Mouse (Mus musculus) intestine, embryonic 15.5 days (tissue): ENCODE measurements around the gene Cbs. TPM values are rescaled to one million over a fixed set of nuclear protein-coding genes. Genes with fewer than 3 reads are reported as not detected.
A peak's percentile ranks its signal among the peaks of the same experiment; 100 is the strongest.
"Not testable (repeated sequence)": the region's sequence is repeated elsewhere in the genome, so short reads cannot be mapped to it uniquely, and the experiment has no call there.

Experiments
- ATAC-seq: fragments of 200-750 bp; cut with Nextera tagmentation; 2 replicates; pipeline ENCODE4 v1.8.0; 2017; ENCODE audit warnings: moderate TSS enrichment, moderate library complexity
- H3K27ac ChIP-seq: fragments of 300-500 bp; sonication (generic); 2 replicates; pipeline ENCODE4 v1.5.1; 2015; ENCODE audit warnings: mild to moderate bottlenecking, inconsistent platforms
- H3K27me3 ChIP-seq: fragments of 300-500 bp; sonication (generic); replicated peaks from 2 replicates; pipeline ENCODE4 v1.6.1; 2015; ENCODE audit warnings: inconsistent platforms
- H3K36me3 ChIP-seq: fragments of 300-500 bp; sonication (generic); 2 replicates; pipeline ENCODE4 v1.6.1; 2015; ENCODE audit warnings: inconsistent platforms
- H3K4me1 ChIP-seq: fragments of 300-500 bp; sonication (generic); replicated peaks from 2 replicates; pipeline ENCODE4 v1.6.1; 2015; ENCODE audit warnings: inconsistent platforms
- H3K4me2 ChIP-seq: fragments of 300-500 bp; sonication (generic); replicated peaks from 2 replicates; pipeline ENCODE4 v1.6.1; 2015; ENCODE audit warnings: mild to moderate bottlenecking, inconsistent platforms
- H3K4me3 ChIP-seq: fragments of 300-500 bp; sonication (generic); replicated peaks from 2 replicates; pipeline ENCODE4 v1.5.1; 2015; ENCODE audit warnings: inconsistent platforms
- H3K9ac ChIP-seq: fragments of 300-500 bp; sonication (generic); 2 replicates; pipeline ENCODE4 v1.6.1; 2015; ENCODE audit warnings: inconsistent platforms
- H3K9me3 ChIP-seq: fragments of 300-500 bp; sonication (generic); 2 replicates; pipeline ENCODE4 v1.6.1; 2016; ENCODE audit warnings: inconsistent platforms
- WGBS: fragments of 180-500 bp; shearing (Covaris S2); methylation state at CpG from one replicate; pipeline ENCODE4 v1.1.7; 2015; 5-methylcytosine and 5-hydroxymethylcytosine counted together
- polyA plus RNA-seq: library from polyadenylated mRNA; unstranded; fragments of >200 nt; fragmentation: Nextera tagmentation; extraction: Ambion mirVana; gene quantifications from 2 replicates; pipeline ENCODE4 v1.2.1, GENCODE M21; 2015

Cbs gene
- polyA plus RNA-seq, 1 experiment from 2014 or later = 9.5 TPM

DNA sequence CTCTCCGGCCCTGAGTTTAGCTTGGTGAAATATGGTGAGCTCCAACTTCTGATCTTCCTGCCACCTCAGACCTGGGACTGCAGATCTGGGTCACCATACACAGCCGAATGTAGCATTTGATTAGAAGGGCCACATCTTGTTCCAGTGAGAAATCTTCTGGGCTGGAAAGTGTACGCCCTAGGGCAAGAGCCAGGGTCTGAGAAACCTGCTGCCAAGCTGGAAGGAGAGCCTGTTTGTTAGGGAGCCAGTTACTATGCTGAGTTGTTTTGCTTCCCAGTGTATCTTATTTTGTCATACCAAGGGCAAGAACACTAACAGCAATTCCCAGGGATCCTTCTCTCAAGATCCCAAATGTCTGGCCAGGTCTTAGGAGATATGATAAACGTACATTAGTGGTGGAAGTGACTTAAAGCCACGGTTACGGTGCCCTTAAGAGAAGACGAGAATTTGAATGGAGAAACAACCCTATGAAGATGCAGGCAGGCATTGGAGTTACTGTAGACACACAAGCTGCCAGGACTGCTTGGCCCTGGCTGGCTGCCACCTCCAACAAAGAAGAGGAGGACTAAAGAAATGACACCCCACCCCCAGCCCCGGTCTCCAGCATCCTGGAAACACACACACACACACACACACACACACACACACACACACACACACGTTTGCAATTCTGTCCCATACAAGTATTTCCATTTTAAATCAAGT lies 980 bp upstream of the Cbs start:
- Histone ChIP-seq H3K36me3 (no peaks in the 10 kb centered on the region), H3K27ac (peak overlapping the region; percentile 30; the same call in 1 of the 2 replicates), H3K4me2 (peak overlapping the region; percentile 100; the same call in 1 of the 2 replicates), H3K4me3 (no peak overlapping the region), H3K27me3 (peaks cover 18% of the 10 kb centered on the region), H3K4me1 (peaks cover 15% of the 10 kb centered on the region), H3K9ac (no peak overlapping the region), H3K9me3 (no peaks in the 10 kb centered on the region)
- WGBS = 62% methylated on average over 9 of the region's 9 CpGs
- ATAC-seq = no peak

- H3K9me3 ChIP-seq = no peaks in the 10 kb centered on the region
- peaks cover 18% of the 10 kb centered on the region for H3K27me3 ChIP-seq
- peaks cover 15% of the 10 kb centered on the region for H3K4me1 ChIP-seq
- WGBS = 5% methylated on average over 45 of the region's 45 CpGs
- ATAC-seq = peak; percentile 67
- H3K27ac ChIP-seq = no peak overlapping the region
- H3K9ac ChIP-seq = peak overlapping the region; percentile 53
- peak overlapping the region; percentile 100 for H3K4me2 ChIP-seq
- H3K36me3 ChIP-seq = no peaks in the 10 kb centered on the region
- H3K4me3 ChIP-seq = peak overlapping the region; percentile 55
These were observed 629 bp downstream of the Cbs start for GRCm38 (mm10) chr17:31636277-31636941.

- ATAC-seq = no peak
- H3K4me3 ChIP-seq = no peak overlapping the region
- no peaks in the 10 kb centered on the region for H3K36me3 ChIP-seq
- H3K9me3 ChIP-seq = no peaks in the 10 kb centered on the region
- 62% methylated on average over 11 of the region's 11 CpGs for WGBS
- peaks cover 15% of the 10 kb centered on the region for H3K4me1 ChIP-seq
- no peak overlapping the region for H3K27ac ChIP-seq
- no peak overlapping the region for H3K9ac ChIP-seq
- peak overlapping the region; percentile 100; the same call in 1 of the 2 replicates for H3K4me2 ChIP-seq
- H3K27me3 ChIP-seq = peaks cover 18% of the 10 kb centered on the region
These were observed 1.3 kb downstream of the Cbs start for GRCm38 (mm10) chr17:31635781-31636180.

GRCm38 (mm10) chr17:31634896-31635295 lies 2.1 kb downstream of the Cbs start:
- Histone ChIP-seq H3K27me3 (peaks cover 18% of the 10 kb centered on the region), H3K9me3 (no peaks in the 10 kb centered on the region), H3K27ac (no peak overlapping the region), H3K36me3 (no peaks in the 10 kb centered on the region), H3K9ac (no peak overlapping the region), H3K4me2 (no peak overlapping the region), H3K4me1 (peaks cover 15% of the 10 kb centered on the region), H3K4me3 (no peak overlapping the region)
- 79% methylated on average over 5 of the region's 5 CpGs for WGBS
- no peak for ATAC-seq

DNA sequence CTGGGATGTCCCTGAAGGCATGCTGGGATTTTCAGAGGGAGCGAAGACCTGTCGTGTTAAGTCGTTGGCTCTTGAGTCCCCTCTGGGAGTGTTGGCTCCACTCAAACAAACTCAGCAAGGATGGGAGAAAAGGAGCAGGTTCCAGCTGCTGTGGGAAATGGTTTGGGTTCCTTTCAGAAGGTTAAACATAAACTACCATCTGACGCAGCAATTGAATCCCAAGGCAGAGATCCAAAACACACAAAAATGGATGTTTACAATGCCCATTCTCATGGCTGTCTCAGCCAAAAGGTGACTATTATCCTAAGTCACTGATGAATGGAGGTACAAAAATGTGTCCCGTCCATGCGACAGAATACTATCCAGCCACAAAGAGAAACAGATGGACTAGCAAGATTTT lies 4.0 kb downstream of the Cbs start:
- no peak overlapping the region for H3K27ac ChIP-seq
- no peaks in the 10 kb centered on the region for H3K36me3 ChIP-seq
- no peak overlapping the region for H3K4me3 ChIP-seq
- H3K9ac ChIP-seq = no peak overlapping the region
- H3K4me1 ChIP-seq = peaks cover 15% of the 10 kb centered on the region
- H3K4me2 ChIP-seq = no peak overlapping the region
- peaks cover 18% of the 10 kb centered on the region for H3K27me3 ChIP-seq
- 69% methylated on average over 6 of the region's 6 CpGs for WGBS
- no peak for ATAC-seq
- H3K9me3 ChIP-seq = no peaks in the 10 kb centered on the region

GRCm38 (mm10) chr17:31631081-31631800 lies 5.8 kb downstream of the Cbs start:
- H3K36me3 ChIP-seq = no peaks in the 10 kb centered on the region
- no peak for ATAC-seq
- H3K4me2 ChIP-seq = no peak overlapping the region
- 76% methylated on average over 10 of the region's 10 CpGs for WGBS
- H3K4me3 ChIP-seq = no peak overlapping the region
- H3K27ac ChIP-seq = no peak overlapping the region
- no peak overlapping the region for H3K9ac ChIP-seq
- no peaks in the 10 kb centered on the region for H3K9me3 ChIP-seq
- peaks cover 11% of the 10 kb centered on the region for H3K27me3 ChIP-seq
- peaks cover 2% of the 10 kb centered on the region for H3K4me1 ChIP-seq

DNA sequence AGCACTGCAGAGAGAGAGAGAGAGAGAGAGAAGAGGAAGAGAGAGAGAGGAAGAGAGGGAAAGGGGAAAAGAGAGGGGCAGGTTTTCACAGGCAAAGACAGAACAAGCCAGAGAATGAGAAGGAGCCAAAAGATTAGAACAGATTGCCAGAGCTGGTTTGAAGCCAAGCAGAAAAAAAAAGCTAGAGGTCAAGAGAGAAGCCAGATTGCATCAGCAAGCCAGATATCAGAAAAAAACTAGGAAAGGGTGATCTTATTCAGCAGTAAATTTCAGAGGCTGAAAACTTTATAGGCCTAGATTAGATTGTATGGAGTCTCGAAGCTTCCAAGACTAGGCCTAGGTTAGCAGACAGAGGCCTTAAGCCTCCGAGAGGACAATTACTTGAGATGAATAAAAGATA lies 9.1 kb downstream of the Cbs start:
- no peaks in the 10 kb centered on the region for H3K4me1 ChIP-seq
- H3K36me3 ChIP-seq = no peaks in the 10 kb centered on the region
- no peak overlapping the region for H3K4me3 ChIP-seq
- H3K27me3 ChIP-seq = no peaks in the 10 kb centered on the region
- H3K9ac ChIP-seq = no peak overlapping the region
- no peak for ATAC-seq
- H3K9me3 ChIP-seq = no peaks in the 10 kb centered on the region
- H3K27ac ChIP-seq = no peak overlapping the region
- WGBS = 94% methylated on average over 2 of the region's 2 CpGs
- H3K4me2 ChIP-seq = no peak overlapping the region

- Histone ChIP-seq H3K4me3 (no peak overlapping the region), H3K36me3 (no peaks in the 10 kb centered on the region), H3K9me3 (no peaks in the 10 kb centered on the region), H3K4me1 (no peaks in the 10 kb centered on the region), H3K4me2 (no peak overlapping the region), H3K9ac (no peak overlapping the region), H3K27me3 (no peaks in the 10 kb centered on the region), H3K27ac (no peak overlapping the region)
- no peak for ATAC-seq
- WGBS = 89% methylated on average over 4 of the region's 4 CpGs
These were observed 13.9 kb downstream of the Cbs start for GRCm38 (mm10) chr17:31623101-31623500.

GRCm38 (mm10) chr17:31613086-31613755 lies 23.8 kb downstream of the Cbs start:
- Histone ChIP-seq H3K9ac (no peak overlapping the region), H3K4me3 (no peak overlapping the region), H3K36me3 (no peaks in the 10 kb centered on the region), H3K4me1 (no peaks in the 10 kb centered on the region), H3K4me2 (no peak overlapping the region), H3K27me3 (no peaks in the 10 kb centered on the region), H3K27ac (no peak overlapping the region), H3K9me3 (no peaks in the 10 kb centered on the region)
- 77% methylated on average over 4 of the region's 4 CpGs for WGBS
- no peak for ATAC-seq

GRCm38 (mm10) chr17:31609895-31610294 lies 27.1 kb downstream of the Cbs start:
- 0 out of 2 replicates have a peak, but pooled peaks cover 3% of the 10 kb centered on the region for H3K36me3 ChIP-seq
- no peaks in the 10 kb centered on the region for H3K27me3 ChIP-seq
- H3K4me2 ChIP-seq = no peak overlapping the region
- H3K9me3 ChIP-seq = no peaks in the 10 kb centered on the region
- no peak overlapping the region for H3K27ac ChIP-seq
- no peak overlapping the region for H3K4me3 ChIP-seq
- 91% methylated on average over 3 of the region's 3 CpGs for WGBS
- H3K4me1 ChIP-seq = no peaks in the 10 kb centered on the region
- no peak for ATAC-seq
- H3K9ac ChIP-seq = no peak overlapping the region

DNA sequence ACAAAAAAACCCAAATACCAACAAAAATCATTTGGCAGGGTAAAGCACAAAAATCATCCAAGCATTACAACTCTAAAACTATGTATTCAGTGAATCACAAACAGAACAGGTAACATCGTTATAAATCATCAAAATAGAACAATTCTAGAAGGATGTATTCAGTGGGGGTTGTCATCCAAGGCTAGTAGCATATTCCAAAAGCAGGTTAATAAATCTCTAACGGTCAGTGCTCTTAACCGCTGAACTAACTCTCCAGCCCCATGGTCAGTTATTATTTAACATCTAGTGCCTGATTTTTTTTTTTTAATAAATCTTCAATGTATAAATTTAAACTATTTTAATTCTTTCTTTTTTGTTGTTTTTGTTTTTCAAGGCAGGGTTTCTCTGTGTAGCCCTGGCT lies 27.9 kb downstream of the Cbs start:
- not testable (repeated sequence) for H3K4me2 ChIP-seq, H3K27ac ChIP-seq, H3K9me3 ChIP-seq, H3K36me3 ChIP-seq, H3K9ac ChIP-seq, ATAC-seq, H3K4me1 ChIP-seq, H3K4me3 ChIP-seq, H3K27me3 ChIP-seq
- WGBS = 91% methylated on average over 3 of the region's 3 CpGs
